Mouse (Mus musculus) lung, adult 2 months (tissue): Measurements from ENCODE around the gene Ticrr.

Source experiments
- CTCF ChIP-seq: fragments of 200-500 bp; IDR thresholded peaks from 2 replicates; pipeline ENCODE4 v1.5.1; 2011; ENCODE audit warnings: mild to moderate bottlenecking, low read length, control low read depth; ENCODE audit not compliant: insufficient read depth
- POLR2A ChIP-seq: fragments of 200-500 bp; IDR thresholded peaks from 2 replicates; pipeline ENCODE4 v1.6.1; 2011; ENCODE audit warnings: low read depth, mild to moderate bottlenecking, control low read depth, low read length, borderline replicate concordance; ENCODE audit errors: extremely low read depth

DNA sequence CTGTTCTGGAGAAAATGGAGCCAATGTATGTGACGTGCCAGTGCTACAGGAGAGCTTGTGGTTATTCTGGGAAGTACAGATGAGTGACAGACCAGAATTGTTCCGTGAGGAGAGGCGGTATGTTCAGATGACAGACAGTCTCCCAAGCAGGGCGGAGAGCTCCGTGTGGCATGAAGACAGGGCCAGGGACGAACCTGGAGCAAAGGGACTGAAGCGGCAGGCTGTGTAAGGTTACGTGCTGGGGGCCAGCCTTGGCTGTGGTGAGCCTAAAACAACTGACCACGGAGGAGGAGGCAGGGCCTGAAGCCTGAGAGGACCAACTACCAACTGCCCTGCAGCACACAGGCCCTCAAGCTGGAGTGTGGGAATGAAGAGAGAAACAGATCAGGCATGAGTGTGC lies 48.1 kb upstream of the Ticrr start:
- TF ChIP-seq CTCF (no peak), POLR2A (no peak)
